Mouse (Mus musculus): ENCODE results near the gene Cep78.
"Not testable (repeated sequence)": the region's sequence is repeated elsewhere in the genome, so short reads cannot be mapped to it uniquely, and the experiment has no call there.

The Cep78 gene

GRCm38 (mm10) chr19:15984449-15985171 is at the start of gene Cep78:
Gene Cep78 (minus strand): TSS chr19:15984989.
- no peaks in the 10 kb centered on the region; the same call in 1 of the 2 replicates for H3K36me3 ChIP-seq (ENCODE audit: control insufficient read depth, insufficient read depth, low read length, poor library complexity, severe bottlenecking)
- DNase-seq (ENCODE audit: low read depth, low spot score): peak; percentile 96
- no peaks in the 10 kb centered on the region for H3K27me3 ChIP-seq (ENCODE audit: control insufficient read depth, insufficient read depth, low read length, poor library complexity, severe bottlenecking)

DNA sequence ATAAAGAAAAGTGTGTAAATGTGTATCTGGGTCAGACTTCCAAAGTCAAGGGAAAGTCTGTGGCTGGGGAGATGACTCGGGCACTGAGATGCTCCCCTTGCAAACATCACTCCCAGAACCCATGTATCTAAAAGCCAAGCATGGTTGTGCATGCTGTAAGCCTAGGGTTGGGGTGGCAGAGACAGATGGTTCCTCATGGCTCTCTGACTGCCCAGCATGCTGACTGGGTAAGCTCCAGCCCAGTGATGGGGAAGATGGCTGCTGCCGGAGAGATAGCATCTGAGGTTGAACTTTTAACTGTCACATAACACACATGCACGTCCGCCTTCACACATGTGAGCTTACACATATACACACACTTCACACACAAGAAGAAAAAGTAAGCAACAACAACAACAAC is 46.5 kb upstream of the Cep78 start:
- Histone ChIP-seq H3K27me3 (ENCODE audit: control insufficient read depth, insufficient read depth, low read length, poor library complexity, severe bottlenecking) (no peaks in the 10 kb centered on the region; the same call in 1 of the 2 replicates), H3K36me3 (ENCODE audit: control insufficient read depth, insufficient read depth, low read length, poor library complexity, severe bottlenecking) (no peaks in the 10 kb centered on the region)
- DNase-seq (ENCODE audit: low read depth, low spot score): no peak

- peak; percentile 58 for DNase-seq (ENCODE audit: low read depth, low spot score)
- not testable (repeated sequence) for H3K27me3 ChIP-seq (ENCODE audit: control insufficient read depth, insufficient read depth, low read length, poor library complexity, severe bottlenecking); H3K36me3 ChIP-seq (ENCODE audit: control insufficient read depth, insufficient read depth, low read length, poor library complexity, severe bottlenecking)
Measured at GRCm38 (mm10) chr19:16029253-16029771, 44.5 kb upstream of the Cep78 start.

DNA sequence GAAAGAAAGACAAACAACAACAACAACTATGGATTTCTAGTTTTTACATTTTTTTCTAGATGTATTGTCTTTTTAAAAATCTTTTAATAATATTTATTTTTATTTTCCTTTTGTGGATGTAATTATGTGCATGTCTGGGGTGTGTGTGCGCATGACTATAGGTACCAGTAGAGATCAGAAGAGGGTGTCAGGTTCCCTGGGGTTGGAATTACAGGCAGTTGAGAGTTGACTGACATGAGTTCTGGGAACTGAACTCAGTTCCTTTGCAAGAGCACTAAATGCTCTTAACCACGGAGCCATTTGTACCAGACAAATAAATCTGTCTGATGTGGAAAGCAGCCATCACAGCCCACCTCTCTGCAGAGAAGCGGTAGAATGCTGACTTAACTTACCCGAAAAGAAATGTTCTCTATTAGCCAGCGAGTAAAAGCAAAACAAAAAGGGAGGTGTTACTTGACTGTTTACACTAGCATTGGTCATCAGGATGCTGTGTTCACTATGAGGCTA is 44.0 kb upstream of the Cep78 start:
- no peak for DNase-seq (ENCODE audit: low read depth, low spot score)
- no peaks in the 10 kb centered on the region for H3K36me3 ChIP-seq (ENCODE audit: control insufficient read depth, insufficient read depth, low read length, poor library complexity, severe bottlenecking)
- H3K27me3 ChIP-seq (ENCODE audit: control insufficient read depth, insufficient read depth, low read length, poor library complexity, severe bottlenecking): no peaks in the 10 kb centered on the region; the same call in 1 of the 2 replicates

- Histone ChIP-seq H3K36me3 (ENCODE audit: control insufficient read depth, insufficient read depth, low read length, poor library complexity, severe bottlenecking) (no peaks in the 10 kb centered on the region), H3K27me3 (ENCODE audit: control insufficient read depth, insufficient read depth, low read length, poor library complexity, severe bottlenecking) (no peaks in the 10 kb centered on the region; the same call in 1 of the 2 replicates)
- no peak for DNase-seq (ENCODE audit: low read depth, low spot score)
Measured at GRCm38 (mm10) chr19:16027876-16028670, 43.3 kb upstream of the Cep78 start.

GRCm38 (mm10) chr19:16026276-16026675 is 41.5 kb upstream of the Cep78 start:
- no peaks in the 10 kb centered on the region for H3K36me3 ChIP-seq (ENCODE audit: control insufficient read depth, insufficient read depth, low read length, poor library complexity, severe bottlenecking)
- H3K27me3 ChIP-seq (ENCODE audit: control insufficient read depth, insufficient read depth, low read length, poor library complexity, severe bottlenecking): no peaks in the 10 kb centered on the region
- no peak for DNase-seq (ENCODE audit: low read depth, low spot score)

DNA sequence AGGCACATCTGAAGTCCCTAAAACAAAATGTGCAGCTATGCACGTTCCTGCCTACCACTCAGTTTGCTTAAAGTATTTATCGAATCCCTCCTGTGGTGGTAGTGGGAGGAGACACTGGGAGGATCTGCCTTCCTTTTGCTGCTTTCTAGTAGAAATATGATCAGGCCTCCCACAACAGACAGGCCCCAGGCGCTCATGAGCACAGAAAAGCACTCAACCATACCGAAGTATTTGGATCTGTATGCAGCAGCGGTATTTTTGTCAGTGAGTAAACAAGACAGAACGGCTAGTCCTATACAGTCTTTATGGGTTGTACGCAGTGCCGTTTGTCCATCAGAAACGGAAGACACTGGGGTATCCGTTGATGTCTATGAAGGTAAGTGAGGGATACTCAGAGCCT is 37.4 kb upstream of the Cep78 start:
- H3K36me3 ChIP-seq (ENCODE audit: control insufficient read depth, insufficient read depth, low read length, poor library complexity, severe bottlenecking): no peaks in the 10 kb centered on the region
- no peaks in the 10 kb centered on the region for H3K27me3 ChIP-seq (ENCODE audit: control insufficient read depth, insufficient read depth, low read length, poor library complexity, severe bottlenecking)
- no peak for DNase-seq (ENCODE audit: low read depth, low spot score)

DNA sequence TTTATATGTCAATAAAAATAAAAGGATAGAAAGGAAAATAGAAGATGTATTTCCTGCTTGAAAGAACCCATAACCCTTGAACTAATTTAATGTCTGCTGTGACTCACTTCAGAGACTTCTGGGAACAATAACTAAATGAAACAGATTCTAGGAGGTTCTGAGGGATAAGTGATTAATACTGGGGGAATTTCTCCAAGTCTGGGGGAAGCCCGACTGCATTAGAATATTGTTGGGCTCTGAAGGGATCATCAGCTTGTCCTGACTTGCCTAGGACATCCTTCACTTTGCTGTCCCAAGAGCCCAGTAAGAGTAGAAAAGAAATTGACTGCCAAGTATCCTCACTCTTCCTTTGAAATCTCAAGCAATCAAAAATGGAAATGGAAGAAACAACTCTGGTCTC is 31.4 kb upstream of the Cep78 start:
- no peak for DNase-seq (ENCODE audit: low read depth, low spot score)
- H3K27me3 ChIP-seq (ENCODE audit: control insufficient read depth, insufficient read depth, low read length, poor library complexity, severe bottlenecking): no peaks in the 10 kb centered on the region
- no peaks in the 10 kb centered on the region for H3K36me3 ChIP-seq (ENCODE audit: control insufficient read depth, insufficient read depth, low read length, poor library complexity, severe bottlenecking)

DNA sequence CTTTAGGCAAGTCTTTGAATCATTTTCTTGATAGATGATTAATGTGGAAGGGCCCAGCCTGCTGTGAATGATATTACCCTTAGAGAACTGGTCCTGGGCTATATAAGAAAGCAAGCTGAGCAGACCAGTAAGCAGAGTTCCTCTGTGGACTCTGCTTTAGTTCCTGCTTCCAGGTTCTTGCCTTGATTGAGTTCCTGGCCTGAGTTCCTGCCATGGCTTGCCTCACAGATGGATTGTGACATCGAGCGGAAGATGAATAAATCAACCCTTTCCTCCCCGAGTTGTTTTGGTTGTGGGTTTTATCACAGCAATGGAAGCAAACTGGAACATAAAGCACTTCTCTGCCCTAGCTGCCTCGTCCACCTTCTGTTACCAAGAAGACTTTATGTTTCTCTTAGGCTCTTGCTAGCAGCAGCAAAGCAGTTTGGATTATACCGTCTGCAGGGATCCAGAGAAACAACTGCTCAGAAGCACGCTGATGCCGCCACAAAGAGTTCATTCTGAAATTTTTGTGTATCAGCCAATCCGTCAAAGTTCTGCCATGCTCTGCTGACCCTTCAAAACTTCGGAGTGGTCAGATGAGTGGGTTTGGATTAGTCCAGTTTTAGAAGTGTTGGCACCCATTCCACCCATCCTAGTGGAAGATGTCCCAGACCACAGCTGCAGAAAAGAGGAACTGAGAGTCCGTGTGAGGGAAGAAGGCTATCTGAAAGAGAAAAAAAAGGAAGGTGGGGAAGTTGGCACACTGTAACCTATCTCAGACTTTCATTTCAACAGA is 30.6 kb upstream of the Cep78 start:
- peak; percentile 38 for DNase-seq (ENCODE audit: low read depth, low spot score)
- Histone ChIP-seq H3K27me3 (ENCODE audit: control insufficient read depth, insufficient read depth, low read length, poor library complexity, severe bottlenecking) (no peaks in the 10 kb centered on the region), H3K36me3 (ENCODE audit: control insufficient read depth, insufficient read depth, low read length, poor library complexity, severe bottlenecking) (no peaks in the 10 kb centered on the region)

- DNase-seq (ENCODE audit: low read depth, low spot score): no peak
- Histone ChIP-seq H3K27me3 (ENCODE audit: control insufficient read depth, insufficient read depth, low read length, poor library complexity, severe bottlenecking) (no peaks in the 10 kb centered on the region), H3K36me3 (ENCODE audit: control insufficient read depth, insufficient read depth, low read length, poor library complexity, severe bottlenecking) (no peaks in the 10 kb centered on the region)
Measured at GRCm38 (mm10) chr19:16009746-16010337, 25.1 kb upstream of the Cep78 start.

GRCm38 (mm10) chr19:16009111-16009510 is 24.3 kb upstream of the Cep78 start:
- DNase-seq (ENCODE audit: low read depth, low spot score): no peak
- Histone ChIP-seq H3K27me3 (ENCODE audit: control insufficient read depth, insufficient read depth, low read length, poor library complexity, severe bottlenecking) (no peaks in the 10 kb centered on the region), H3K36me3 (ENCODE audit: control insufficient read depth, insufficient read depth, low read length, poor library complexity, severe bottlenecking) (no peaks in the 10 kb centered on the region)

DNA sequence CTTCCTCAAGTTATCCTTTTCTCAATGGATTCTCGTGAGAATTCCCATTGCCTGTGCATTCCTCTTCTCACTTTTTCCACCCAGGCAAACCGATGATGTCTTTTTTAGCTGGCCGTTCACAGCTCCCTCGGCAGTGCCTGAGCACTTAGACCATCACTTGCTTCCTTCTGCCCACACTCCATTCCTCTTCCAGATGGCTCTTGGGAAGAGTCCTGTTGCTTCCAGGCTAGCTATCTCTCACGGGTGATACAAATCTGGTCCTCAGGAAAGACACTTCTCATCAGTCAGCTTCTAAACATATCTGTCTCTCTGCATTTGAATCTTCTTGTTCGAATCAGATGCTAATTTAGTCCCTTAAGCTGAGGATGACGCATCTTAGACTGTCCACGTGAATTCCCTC is 22.3 kb upstream of the Cep78 start:
- H3K36me3 ChIP-seq (ENCODE audit: control insufficient read depth, insufficient read depth, low read length, poor library complexity, severe bottlenecking): no peaks in the 10 kb centered on the region
- DNase-seq (ENCODE audit: low read depth, low spot score): no peak

GRCm38 (mm10) chr19:15998157-15998556 is 13.4 kb upstream of the Cep78 start:
- DNase-seq (ENCODE audit: low read depth, low spot score): peak; percentile 78

More for the DNA sequence above, 22.3 kb upstream of the Cep78 start:
- no peaks in the 10 kb centered on the region for H3K27me3 ChIP-seq (ENCODE audit: control insufficient read depth, insufficient read depth, low read length, poor library complexity, severe bottlenecking)

GRCm38 (mm10) chr19:15996901-15997564 is 12.2 kb upstream of the Cep78 start:
- DNase-seq (ENCODE audit: low read depth, low spot score): no peak
- no peaks in the 10 kb centered on the region for H3K36me3 ChIP-seq (ENCODE audit: control insufficient read depth, insufficient read depth, low read length, poor library complexity, severe bottlenecking)
- H3K27me3 ChIP-seq (ENCODE audit: control insufficient read depth, insufficient read depth, low read length, poor library complexity, severe bottlenecking): no peaks in the 10 kb centered on the region

More at GRCm38 (mm10) chr19:15998157-15998556, 13.4 kb upstream of the Cep78 start:
- H3K36me3 ChIP-seq (ENCODE audit: control insufficient read depth, insufficient read depth, low read length, poor library complexity, severe bottlenecking): no peaks in the 10 kb centered on the region
- H3K27me3 ChIP-seq (ENCODE audit: control insufficient read depth, insufficient read depth, low read length, poor library complexity, severe bottlenecking): no peaks in the 10 kb centered on the region
